Mouse (Mus musculus) midbrain, embryonic 15.5 days (tissue): ENCODE data around the gene Olfr552. TPM values are rescaled to one million over a fixed set of nuclear protein-coding genes. Genes with fewer than 3 reads are reported as not detected.
"Not testable (repeated sequence)": the region's sequence is repeated elsewhere in the genome, so short reads cannot be mapped to it uniquely, and the experiment has no call there.

ENCODE experiments used
- ATAC-seq: fragments of 200-750 bp; cut with Nextera tagmentation; replicated peaks from 2 replicates; pipeline ENCODE4 v1.8.0; 2017; ENCODE audit warnings: moderate TSS enrichment
- H3K27ac ChIP-seq: fragments of 300-500 bp; sonication (generic); 2 replicates; pipeline ENCODE4 v1.5.1; 2015; ENCODE audit warnings: mild to moderate bottlenecking, inconsistent platforms
- H3K27me3 ChIP-seq: fragments of 300-500 bp; sonication (generic); replicated peaks from 2 replicates; pipeline ENCODE4 v1.6.1; 2015; ENCODE audit warnings: inconsistent platforms
- H3K36me3 ChIP-seq: fragments of 300-500 bp; sonication (generic); replicated peaks from 2 replicates; pipeline ENCODE4 v1.6.1; 2015; ENCODE audit warnings: inconsistent platforms
- H3K4me1 ChIP-seq: fragments of 300-500 bp; sonication (generic); 2 replicates; pipeline ENCODE4 v1.6.1; 2015; ENCODE audit warnings: inconsistent platforms
- H3K4me2 ChIP-seq: fragments of 300-500 bp; sonication (generic); 2 replicates; pipeline ENCODE4 v1.6.1; 2015; ENCODE audit warnings: inconsistent platforms, mild to moderate bottlenecking, moderate library complexity
- H3K4me3 ChIP-seq: fragments of 300-500 bp; sonication (generic); 2 replicates; pipeline ENCODE4 v1.5.1; 2015; ENCODE audit warnings: mild to moderate bottlenecking, inconsistent platforms
- H3K9ac ChIP-seq: fragments of 300-500 bp; sonication (generic); 2 replicates; pipeline ENCODE4 v1.6.1; 2015; ENCODE audit warnings: mild to moderate bottlenecking, inconsistent platforms
- H3K9me3 ChIP-seq: fragments of 300-500 bp; sonication (generic); 2 replicates; pipeline ENCODE4 v1.6.1; 2016; ENCODE audit warnings: inconsistent platforms
- WGBS: fragments of 180-500 bp; shearing (Covaris S2); methylation state at CpG from one replicate; pipeline ENCODE4 v1.1.7; 2015; ENCODE audit warnings: mixed read lengths; 5-methylcytosine and 5-hydroxymethylcytosine counted together
- polyA plus RNA-seq: library from polyadenylated mRNA; unstranded; fragments of >200 nt; fragmentation: Nextera tagmentation; extraction: Ambion mirVana; gene quantifications from 2 replicates; pipeline ENCODE4 v1.2.1, GENCODE M21; 2015

The Olfr552 gene
- polyA plus RNA-seq, 1 experiment from 2014 or later, result not detected

GRCm38 (mm10) chr7:102636665-102637064 lies 39.1 kb downstream of the Olfr552 start:
- H3K4me2 ChIP-seq, result no peak overlapping the region
- H3K4me3 ChIP-seq, result no peak overlapping the region
- 26% methylated on average over 3 of the region's 3 CpGs for WGBS
- no peaks in the 10 kb centered on the region for H3K4me1 ChIP-seq
- no peaks in the 10 kb centered on the region for H3K9me3 ChIP-seq
- H3K27ac ChIP-seq, result no peak overlapping the region
- no peaks in the 10 kb centered on the region for H3K27me3 ChIP-seq
- no peak overlapping the region for H3K9ac ChIP-seq
- ATAC-seq, result no peak
- no peaks in the 10 kb centered on the region for H3K36me3 ChIP-seq

GRCm38 (mm10) chr7:102638132-102638531 lies 40.6 kb downstream of the Olfr552 start, which contains the start of gene Olfr554:
TSS of gene Olfr554 (plus strand) at chr7:102638432.
- Histone ChIP-seq H3K9me3 (no peaks in the 10 kb centered on the region), H3K4me2 (no peak within 1 kb of the TSS), H3K4me1 (no peaks in the 10 kb centered on the region), H3K9ac (no peak within 1 kb of the TSS), H3K36me3 (no peaks in the 10 kb centered on the region), H3K27me3 (no peaks in the 10 kb centered on the region), H3K4me3 (no peak within 1 kb of the TSS), H3K27ac (no peak within 1 kb of the TSS)
- 87% methylated on average over 1 of the region's 1 CpGs for WGBS
- no peak for ATAC-seq

- H3K4me3 ChIP-seq, H3K9ac ChIP-seq, H3K27me3 ChIP-seq, ATAC-seq, H3K27ac ChIP-seq, H3K4me1 ChIP-seq, H3K36me3 ChIP-seq, H3K9me3 ChIP-seq, H3K4me2 ChIP-seq: not testable (repeated sequence)
- 91% methylated on average over 4 of the region's 4 CpGs for WGBS
Measured at GRCm38 (mm10) chr7:102644945-102645344, 47.4 kb downstream of the Olfr552 start.

Other genes with a start within 250 kb of the Olfr552 start
- gene Rrm1, start 156.1 kb upstream of the Olfr552 start, polyA plus RNA-seq, result 44.7 and 48.9 TPM in 2 replicates
- gene Olfr543, start 116.1 kb upstream of the Olfr552 start, polyA plus RNA-seq, result 0.60 and 0.93 TPM in 2 replicates
- gene Olfr544, start 109.5 kb upstream of the Olfr552 start, polyA plus RNA-seq, result 0.09 and 0.11 TPM in 2 replicates
- gene Olfr545, start 98.2 kb upstream of the Olfr552 start, polyA plus RNA-seq, result 0.30 and 0.38 TPM in 2 replicates
- not detected in 2 replicates for gene Olfr547, start 63.0 kb upstream of the Olfr552 start, polyA plus RNA-seq
- not detected in 2 replicates for gene Olfr548-ps1, start 56.9 kb upstream of the Olfr552 start, polyA plus RNA-seq
- gene Olfr549, start 47.9 kb upstream of the Olfr552 start, polyA plus RNA-seq, result not detected in 2 replicates
- 0.28 TPM in 1 of 2 replicates, not detected in the other for gene Trim21, start 32.3 kb upstream of the Olfr552 start, polyA plus RNA-seq
- not detected in 2 replicates for gene Olfr550, start 26.3 kb upstream of the Olfr552 start, polyA plus RNA-seq
- not detected in 2 replicates for gene Olfr551, start 5.9 kb upstream of the Olfr552 start, polyA plus RNA-seq
- gene Olfr553, start 20.4 kb downstream of the Olfr552 start, polyA plus RNA-seq, result not detected in 2 replicates
- gene Olfr554, start 40.7 kb downstream of the Olfr552 start, polyA plus RNA-seq, result not detected in 2 replicates
- not detected in 2 replicates for gene Olfr555, start 61.1 kb downstream of the Olfr552 start, polyA plus RNA-seq
- gene Olfr556, start 67.1 kb downstream of the Olfr552 start, polyA plus RNA-seq, result not detected in 2 replicates
- 6.2 and 8.5 TPM in 2 replicates for gene Trim68, start 89.6 kb downstream of the Olfr552 start, polyA plus RNA-seq
- not detected in 2 replicates for gene Olfr557, start 98.1 kb downstream of the Olfr552 start, polyA plus RNA-seq
- gene Olfr558, start 104.4 kb downstream of the Olfr552 start, polyA plus RNA-seq, result 0.05 TPM in 1 of 2 replicates, not detected in the other
- not detected in 2 replicates for gene Olfr33, start 121.3 kb downstream of the Olfr552 start, polyA plus RNA-seq
- gene Olfr559, start 129.7 kb downstream of the Olfr552 start, polyA plus RNA-seq, result not detected in 2 replicates
- not detected in 2 replicates for gene Olfr560, start 161.6 kb downstream of the Olfr552 start, polyA plus RNA-seq
- 0.09 TPM in 1 of 2 replicates, not detected in the other for gene Olfr78, start 161.7 kb downstream of the Olfr552 start, polyA plus RNA-seq
- not detected in 2 replicates for gene Olfr561, start 173.5 kb downstream of the Olfr552 start, polyA plus RNA-seq
- not detected in 2 replicates for gene Olfr564, start 205.7 kb downstream of the Olfr552 start, polyA plus RNA-seq